Comparison of ENCODE assay signal across 24 mouse cellular contexts in the genomic region with DNA sequence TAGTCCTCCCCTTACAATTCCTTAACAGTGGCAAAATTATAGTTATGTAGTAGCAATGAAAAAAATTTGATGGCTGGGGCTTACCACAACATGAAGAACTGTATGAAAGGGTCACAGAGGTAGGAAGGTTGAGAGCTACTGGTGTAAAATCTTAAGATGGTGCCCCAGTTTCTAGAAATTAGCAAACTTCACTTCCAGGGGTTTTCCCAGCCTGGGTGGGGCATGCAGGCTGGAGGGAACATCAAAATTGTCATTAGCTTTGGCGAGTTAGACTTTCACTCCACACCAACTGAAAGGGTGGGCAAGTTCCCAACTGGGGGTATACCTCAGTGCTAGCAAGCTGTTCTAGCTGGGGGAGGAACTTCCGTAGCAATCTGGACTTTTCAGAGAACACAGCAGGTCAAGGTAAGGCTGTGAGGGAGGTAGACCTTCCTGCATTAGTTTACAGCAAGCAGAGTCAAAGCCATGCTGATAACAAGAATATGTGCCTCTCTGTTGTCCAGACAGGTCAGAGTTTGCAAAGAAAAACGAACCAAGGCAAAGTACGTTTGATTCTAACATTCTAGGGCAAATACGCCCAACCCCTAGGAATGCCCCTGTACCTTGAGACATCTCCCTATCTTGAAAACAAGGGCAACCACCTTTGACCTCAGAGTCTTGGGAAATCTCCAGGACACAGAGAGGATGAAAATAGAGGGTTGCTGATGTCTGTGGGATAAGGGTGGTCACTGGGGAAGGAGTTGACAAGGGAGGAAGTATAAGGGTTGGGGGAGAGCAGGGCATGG.
"Had no signal": no experiment of that assay in that cellular context is flagged by ENCODE, and none has a peak within 500 bp of the region (broad histone marks: within the 10 kb centered on the region; RNA-seq: fewer than 3 reads in every experiment).

No protein-coding gene starts in this region.

- H3K9ac ChIP-seq: kidney, embryonic 15.5 days; limb, embryonic 12.5 days; limb, embryonic 15.5 days; liver, embryonic 15.5 days; lung, embryonic 15.5 days; midbrain, embryonic 13.5 days; neural tube, embryonic 13.5 days had no signal

- H3K36me3 ChIP-seq: kidney, embryonic 15.5 days; limb, embryonic 12.5 days; limb, embryonic 15.5 days; liver, embryonic 15.5 days; lung, embryonic 15.5 days; midbrain, embryonic 10.5 days; midbrain, embryonic 13.5 days; neural tube, embryonic 13.5 days had no signal

- DNase-seq: kidney, adult 11 months; kidney, adult 8-10 months; kidney, postnatal 10 days; kidney, postnatal 4 days; left cerebral cortex, postnatal 4 days; lung, adult 18-20 months; lung, postnatal 10 days; lung, postnatal 36 days; retina, postnatal 1 day; thymus, adult 2 months; thymus, postnatal 14 days; thymus, postnatal 4 days had no signal

- ATAC-seq: midbrain, embryonic 13.5 days; midbrain, embryonic 16.5 days had no signal

- H3K27ac ChIP-seq: kidney, embryonic 15.5 days; limb, embryonic 12.5 days; limb, embryonic 15.5 days; liver, embryonic 15.5 days; lung, embryonic 15.5 days; midbrain, embryonic 10.5 days; midbrain, embryonic 13.5 days; neural tube, embryonic 13.5 days had no signal

- H3K4me3 ChIP-seq: kidney, embryonic 15.5 days; limb, embryonic 12.5 days; limb, embryonic 15.5 days; liver, embryonic 15.5 days; lung, embryonic 15.5 days; megakaryocyte, embryonic 14.5 days; midbrain, embryonic 10.5 days; midbrain, embryonic 13.5 days; myocyte; neural tube, embryonic 13.5 days had no signal

- H3K4me1 ChIP-seq: kidney, embryonic 15.5 days; limb, embryonic 12.5 days; limb, embryonic 15.5 days; liver, embryonic 15.5 days; lung, embryonic 15.5 days; midbrain, embryonic 10.5 days; midbrain, embryonic 13.5 days; neural tube, embryonic 13.5 days had no signal

- H3K9me3 ChIP-seq: kidney, embryonic 15.5 days; limb, embryonic 12.5 days; limb, embryonic 15.5 days; liver, embryonic 15.5 days; lung, embryonic 15.5 days; megakaryocyte, embryonic 14.5 days; midbrain, embryonic 10.5 days; midbrain, embryonic 13.5 days; neural tube, embryonic 13.5 days had no signal

- H3K27me3 ChIP-seq: kidney, embryonic 15.5 days; limb, embryonic 12.5 days; limb, embryonic 15.5 days; liver, embryonic 15.5 days; lung, embryonic 15.5 days; midbrain, embryonic 13.5 days; neural tube, embryonic 13.5 days had no signal

- H3K4me2 ChIP-seq: kidney, embryonic 15.5 days; limb, embryonic 12.5 days; limb, embryonic 15.5 days; liver, embryonic 11.5 days; liver, embryonic 15.5 days; lung, embryonic 15.5 days; midbrain, embryonic 13.5 days; neural tube, embryonic 13.5 days had no signal
